Mouse (Mus musculus) embryonic fibroblast, embryonic 13.5 days (primary cell): ENCODE data around the gene Sytl3. TPM values are rescaled to one million over a fixed set of nuclear protein-coding genes. Genes with fewer than 3 reads are reported as not detected.
"Not testable (repeated sequence)": the region's sequence is repeated elsewhere in the genome, so short reads cannot be mapped to it uniquely, and the experiment has no call there.

Experiments used
- H3K27ac ChIP-seq: 2 replicates; pipeline ENCODE4 v1.5.1; 2012; ENCODE audit warnings: low read length, control low read depth, inconsistent platforms; ENCODE audit not compliant: insufficient read depth
- H3K4me1 ChIP-seq: 2 replicates; pipeline ENCODE4 v1.6.1; 2011; ENCODE audit warnings: low read length; ENCODE audit not compliant: control insufficient read depth, insufficient read depth
- H3K4me3 ChIP-seq: 2 replicates; pipeline ENCODE4 v1.5.1; 2011; ENCODE audit warnings: mild to moderate bottlenecking, control low read depth, low read length; ENCODE audit not compliant: insufficient read depth
- polyA plus RNA-seq: library from polyadenylated mRNA; stranded (reverse); fragments of >200 nt; gene quantifications from 2 replicates; pipeline ENCODE4 v1.2.4, GENCODE M21; 2011; ENCODE audit warnings: low read depth; ENCODE audit not compliant: missing spikeins, insufficient read length

Sytl3 gene
- not detected in 2 replicates for polyA plus RNA-seq

DNA sequence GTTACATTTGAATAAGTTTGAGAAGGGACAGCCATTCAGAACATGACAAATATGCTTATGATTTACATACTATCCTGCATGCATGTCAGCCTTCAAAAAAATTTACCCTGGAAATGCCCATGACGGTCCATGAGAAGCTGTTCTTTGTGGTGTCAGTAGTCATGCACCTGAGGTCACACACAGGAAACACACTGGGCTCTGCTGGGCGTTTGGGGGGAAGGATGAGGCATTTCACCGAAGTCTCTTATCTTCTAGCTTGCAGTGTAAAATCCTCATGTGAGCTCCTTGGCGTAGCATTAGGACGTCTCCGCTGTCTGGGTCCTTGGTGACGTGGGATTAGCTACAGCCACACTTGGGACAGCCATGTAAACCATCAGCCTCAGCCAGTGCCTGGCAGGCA lies at the start of gene Sytl3:
Gene Sytl3, plus strand, starts transcription at position 293 of the 400 bp plus-strand sequence.
- not testable (repeated sequence) for H3K27ac ChIP-seq

GRCm38 (mm10) chr17:6613524-6613923 lies 45.4 kb upstream of the Sytl3 start:
- H3K4me1 ChIP-seq, H3K4me3 ChIP-seq, H3K27ac ChIP-seq: not testable (repeated sequence)

More for the DNA sequence above, at the start of gene Sytl3:
- H3K4me3 ChIP-seq, H3K4me1 ChIP-seq: not testable (repeated sequence)

- not testable (repeated sequence) for H3K4me3 ChIP-seq, H3K27ac ChIP-seq, H3K4me1 ChIP-seq
Measured at GRCm38 (mm10) chr17:6614316-6614715, 44.6 kb upstream of the Sytl3 start.

- not testable (repeated sequence) for H3K4me3 ChIP-seq, H3K4me1 ChIP-seq, H3K27ac ChIP-seq
Measured at GRCm38 (mm10) chr17:6616731-6617130, 42.2 kb upstream of the Sytl3 start.

DNA sequence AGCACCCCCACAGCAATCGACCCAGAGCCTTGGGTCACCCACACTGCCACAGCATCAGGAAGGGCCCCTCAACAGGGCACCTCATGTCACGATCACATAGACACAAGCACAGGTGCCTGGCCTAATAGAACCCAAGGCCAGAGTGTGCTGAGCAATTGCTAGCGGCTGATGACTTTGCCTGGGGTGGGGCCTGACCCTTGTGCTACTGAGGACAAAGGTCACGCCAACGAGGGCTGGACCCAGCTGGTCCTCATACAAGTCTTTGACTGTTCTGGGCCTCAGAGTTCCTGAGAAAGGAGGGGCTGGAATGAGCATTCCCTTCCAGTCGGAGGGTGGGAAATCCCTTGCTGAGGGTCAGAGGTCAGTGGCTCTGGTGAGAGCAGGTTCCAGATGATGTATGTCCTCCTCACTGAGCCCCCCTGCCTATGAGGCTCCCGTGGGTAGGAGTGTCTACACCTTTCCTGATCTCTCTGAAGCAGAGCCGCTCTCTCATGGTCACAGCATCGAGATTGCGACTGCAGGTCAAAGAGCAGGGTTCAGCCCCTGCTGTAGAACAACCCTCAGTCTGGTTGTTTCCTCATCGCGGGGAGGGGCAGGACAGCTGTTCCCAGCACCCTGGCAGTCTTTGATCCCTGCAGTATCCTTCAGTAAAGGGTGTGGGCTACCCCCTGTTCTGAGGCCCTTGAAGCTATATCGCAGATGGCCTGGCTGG lies 41.0 kb upstream of the Sytl3 start:
- H3K4me3 ChIP-seq, H3K27ac ChIP-seq, H3K4me1 ChIP-seq: not testable (repeated sequence)

DNA sequence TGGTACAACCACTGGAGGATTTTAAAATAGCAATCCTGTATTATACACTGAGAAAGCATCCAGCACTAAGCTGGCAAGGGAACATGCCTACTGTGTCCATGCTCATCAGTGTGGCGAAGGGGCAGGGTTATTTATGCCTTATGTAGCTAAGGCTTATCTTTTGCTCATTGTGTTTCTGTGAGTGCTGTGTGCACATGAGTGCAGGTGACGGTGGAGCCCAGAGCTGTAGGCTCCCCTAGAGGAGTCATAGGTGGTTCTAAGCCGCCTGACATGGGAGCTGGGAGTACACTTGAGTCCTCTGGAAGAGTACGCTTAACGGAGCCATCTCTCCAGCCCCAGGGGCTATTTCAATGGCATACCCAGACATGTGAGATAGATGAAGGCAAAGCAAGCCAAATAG lies 39.6 kb upstream of the Sytl3 start:
- not testable (repeated sequence) for H3K27ac ChIP-seq, H3K4me3 ChIP-seq, H3K4me1 ChIP-seq

GRCm38 (mm10) chr17:6620035-6620434 lies 38.9 kb upstream of the Sytl3 start:
- H3K27ac ChIP-seq, H3K4me3 ChIP-seq, H3K4me1 ChIP-seq: not testable (repeated sequence)

DNA sequence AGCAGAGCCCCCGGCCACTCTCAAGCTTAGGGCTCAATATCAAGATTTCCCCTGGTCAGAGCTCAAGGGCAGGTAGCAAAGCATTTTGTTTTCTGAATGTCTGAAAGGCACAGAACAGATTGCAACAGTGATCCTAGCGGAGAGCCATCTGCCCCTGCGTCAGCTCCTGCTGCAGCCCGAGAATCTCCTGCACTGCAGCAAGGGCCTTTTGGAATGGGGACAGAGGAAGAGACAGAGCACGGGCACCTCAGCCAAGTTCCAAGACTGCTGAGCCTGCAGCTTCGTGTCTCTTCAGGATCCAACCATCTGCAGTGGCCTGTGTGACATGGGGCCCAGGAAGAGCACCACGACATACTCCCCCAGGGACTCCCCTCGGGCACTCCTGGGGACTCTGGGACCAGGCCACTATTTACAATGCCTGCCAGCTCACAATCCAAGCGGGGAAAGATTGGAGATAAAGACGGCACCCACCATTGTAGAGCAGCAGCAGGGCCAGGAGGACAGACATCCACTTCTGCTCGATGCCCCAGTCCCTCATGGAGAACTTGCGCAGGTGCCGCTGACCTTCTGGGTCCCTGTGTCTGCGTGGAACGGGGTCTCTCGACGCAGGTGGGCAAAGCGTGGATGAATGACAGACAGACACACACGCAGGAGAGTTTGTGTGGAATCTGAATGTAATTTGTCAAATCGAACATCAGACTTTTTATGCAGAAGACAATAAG lies 38.0 kb upstream of the Sytl3 start:
- not testable (repeated sequence) for H3K4me1 ChIP-seq, H3K27ac ChIP-seq, H3K4me3 ChIP-seq

DNA sequence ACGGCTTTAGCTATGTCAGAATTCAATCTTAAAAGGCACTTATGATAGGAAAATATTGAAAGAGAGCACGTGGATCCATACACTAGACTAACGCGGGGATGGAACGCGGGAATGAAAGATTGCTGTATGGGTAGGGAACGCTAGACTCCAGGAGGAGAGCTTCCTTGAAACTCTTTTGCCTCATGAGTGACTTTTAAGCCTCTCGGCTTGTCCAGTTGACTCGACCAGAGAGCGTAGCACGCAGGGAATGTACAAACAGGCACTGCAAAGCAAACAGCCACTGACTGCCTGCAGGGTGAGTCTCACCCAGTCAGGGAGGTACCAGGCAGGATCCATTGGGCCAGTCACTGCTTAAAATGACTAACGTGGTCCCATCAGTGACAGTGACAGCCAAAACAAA lies 36.9 kb upstream of the Sytl3 start:
- not testable (repeated sequence) for H3K27ac ChIP-seq, H3K4me3 ChIP-seq, H3K4me1 ChIP-seq

DNA sequence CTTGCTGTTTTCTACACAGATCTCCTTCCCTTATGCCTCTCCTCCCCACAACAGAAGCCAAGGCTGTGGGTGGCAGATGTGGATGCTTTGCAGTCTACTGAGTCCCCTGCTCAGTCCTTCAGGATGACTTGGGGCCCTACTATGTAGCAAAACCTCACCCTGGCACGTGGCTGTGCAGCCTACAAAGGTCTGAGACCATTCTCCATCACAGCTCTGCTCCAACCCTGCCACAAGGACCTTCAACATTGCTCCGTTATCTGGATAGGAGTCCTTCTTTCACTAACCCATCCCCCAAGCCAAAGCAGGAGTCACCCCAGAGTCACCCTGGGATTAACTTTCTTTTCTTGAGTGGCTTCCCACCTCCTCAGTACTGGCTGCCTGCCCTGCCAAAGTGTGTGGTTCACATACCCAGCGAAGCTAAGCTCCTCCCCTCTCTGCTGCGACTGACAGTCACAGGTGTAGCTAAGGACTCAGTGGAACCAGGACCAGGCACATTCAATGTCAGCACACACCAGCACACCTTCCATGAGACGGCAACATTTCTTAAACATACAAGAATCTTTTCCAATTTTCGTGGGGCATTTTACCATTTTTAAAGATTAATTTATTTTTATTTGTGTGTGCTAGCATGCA lies 33.9 kb upstream of the Sytl3 start:
- H3K27ac ChIP-seq, H3K4me1 ChIP-seq, H3K4me3 ChIP-seq: not testable (repeated sequence)

GRCm38 (mm10) chr17:6630398-6630797 lies 28.5 kb upstream of the Sytl3 start:
- H3K27ac ChIP-seq, H3K4me3 ChIP-seq, H3K4me1 ChIP-seq: not testable (repeated sequence)

DNA sequence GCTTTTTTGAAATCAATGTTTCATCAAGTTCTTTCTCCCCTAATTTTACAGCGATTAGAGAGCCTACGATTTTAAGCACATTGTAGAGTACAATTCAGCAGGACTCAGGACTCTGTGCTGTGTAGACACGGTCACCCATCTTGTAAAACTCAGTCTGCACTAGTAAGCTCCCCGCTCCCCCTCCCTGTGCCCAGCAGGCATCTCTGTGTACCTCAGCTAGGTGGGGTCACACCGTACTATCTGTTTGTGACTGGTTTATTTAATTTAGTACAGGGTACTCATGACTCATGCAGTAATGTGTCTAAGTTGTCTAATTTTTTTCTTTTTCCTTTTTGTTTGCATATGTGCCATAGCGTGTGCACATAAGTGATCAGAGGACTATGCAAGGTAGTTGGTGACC lies 26.0 kb upstream of the Sytl3 start:
- not testable (repeated sequence) for H3K27ac ChIP-seq, H3K4me3 ChIP-seq

DNA sequence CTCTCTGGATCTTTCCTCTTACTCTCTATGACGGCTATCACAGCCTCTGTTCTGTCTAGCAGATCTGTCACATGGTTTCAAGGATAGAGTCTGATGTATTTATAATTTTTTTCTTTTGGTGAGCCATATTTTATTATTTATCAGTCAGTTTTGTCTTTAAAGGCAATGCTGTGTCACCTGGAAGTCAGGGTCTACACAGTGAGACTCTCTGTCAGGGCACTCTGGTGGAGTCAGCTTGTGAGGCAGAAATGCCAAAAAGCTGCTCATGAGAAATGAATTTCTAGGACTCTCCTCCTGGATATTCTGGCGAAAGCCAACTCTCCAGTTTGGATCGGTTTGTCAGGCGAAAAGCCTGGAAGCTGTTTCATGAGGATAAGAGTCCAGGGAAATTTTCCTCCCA lies 23.1 kb upstream of the Sytl3 start:
- not testable (repeated sequence) for H3K27ac ChIP-seq, H3K4me1 ChIP-seq, H3K4me3 ChIP-seq

More for the DNA sequence above, 26.0 kb upstream of the Sytl3 start:
- H3K4me1 ChIP-seq, result not testable (repeated sequence)
